Mouse (Mus musculus) embryonic facial prominence, embryonic 14.5 days (tissue): ENCODE data around the gene Itih1. TPM values are rescaled to one million over a fixed set of nuclear protein-coding genes. Genes with fewer than 3 reads are reported as not detected.

Experiments
- polyA plus RNA-seq: library from polyadenylated mRNA; unstranded; fragments of >200 nt; fragmentation: Nextera tagmentation; extraction: Ambion mirVana; gene quantifications from 2 replicates; pipeline ENCODE4 v1.2.1, GENCODE M21; 2014

Gene Itih1
- polyA plus RNA-seq, 1 experiment from 2014 or later = not detected

Other genes starting within 250 kb of the Itih1 start
- 14.2 and 14.9 TPM in 2 replicates for gene Sfmbt1, start 228.4 kb downstream of the Itih1 start, polyA plus RNA-seq
- gene Tmem110, start 117.7 kb downstream of the Itih1 start, polyA plus RNA-seq = 28.2 and 28.3 TPM in 2 replicates
- 37.2 and 43.6 TPM in 2 replicates for gene Mustn1, start 64.1 kb downstream of the Itih1 start, polyA plus RNA-seq
- 0.10 TPM in 1 of 2 replicates, not detected in the other for gene Itih4, start 56.8 kb downstream of the Itih1 start, polyA plus RNA-seq
- gene Itih3, start 19.5 kb downstream of the Itih1 start, polyA plus RNA-seq = 0.33 and 0.39 TPM in 2 replicates
- 9.8 and 9.9 TPM in 2 replicates for gene Nek4, start 8.1 kb upstream of the Itih1 start, polyA plus RNA-seq
- 74.2 and 76.1 TPM in 2 replicates for gene Glt8d1, start 58.1 kb upstream of the Itih1 start, polyA plus RNA-seq
- gene Spcs1, start 58.4 kb upstream of the Itih1 start, polyA plus RNA-seq = 455 and 472 TPM in 2 replicates
- 84.6 and 96.5 TPM in 2 replicates for gene Pbrm1, start 75.8 kb upstream of the Itih1 start, polyA plus RNA-seq
- gene Gnl3, start 75.9 kb upstream of the Itih1 start, polyA plus RNA-seq = 107 and 109 TPM in 2 replicates
- 62.3 and 64.8 TPM in 2 replicates for gene Smim4, start 185.7 kb upstream of the Itih1 start, polyA plus RNA-seq
- gene Nt5dc2, start 187.8 kb upstream of the Itih1 start, polyA plus RNA-seq = 362 and 371 TPM in 2 replicates
- 69.4 and 76.1 TPM in 2 replicates for gene Stab1, start 225.4 kb upstream of the Itih1 start, polyA plus RNA-seq